Mouse (Mus musculus) CD4-positive, CD25-positive, alpha-beta regulatory T cell, adult 4 months (primary cell): ENCODE data around the gene Foxn3. TPM values are rescaled to one million over a fixed set of nuclear protein-coding genes. Genes with fewer than 3 reads are reported as not detected.

Experiments used
- ATAC-seq: one replicate; pipeline ENCODE4 v1.8.0; 2017
- polyA plus RNA-seq, 2 experiments: library from polyadenylated mRNA; unstranded; fragments of 100-300 nt; shearing (Covaris generic); gene quantifications; one replicate each; pipeline ENCODE4 v1.2.1; 2017

The Foxn3 gene
- polyA plus RNA-seq, 2 experiments from 2014 or later = 129 to 166 TPM

DNA sequence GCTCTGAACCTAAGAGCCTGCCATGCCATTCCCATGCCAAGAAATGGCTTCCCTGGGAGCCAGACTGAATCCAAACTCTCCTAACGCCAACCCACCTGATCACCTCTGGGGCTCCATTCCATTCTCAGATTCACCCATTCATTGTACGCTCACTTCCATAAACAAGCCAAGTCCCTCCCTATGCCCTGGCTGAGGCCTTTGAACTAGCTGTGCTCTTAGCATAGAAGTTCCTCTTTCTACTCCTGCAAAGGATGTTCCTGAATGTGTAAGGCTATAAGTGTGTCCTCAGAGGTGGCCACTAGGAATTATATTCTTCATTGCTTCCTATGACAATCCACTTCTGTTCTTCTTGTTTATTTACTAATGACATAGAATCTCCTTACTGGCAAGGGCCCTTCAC lies 40.5 kb downstream of the Foxn3 start:
- no peak for ATAC-seq

DNA sequence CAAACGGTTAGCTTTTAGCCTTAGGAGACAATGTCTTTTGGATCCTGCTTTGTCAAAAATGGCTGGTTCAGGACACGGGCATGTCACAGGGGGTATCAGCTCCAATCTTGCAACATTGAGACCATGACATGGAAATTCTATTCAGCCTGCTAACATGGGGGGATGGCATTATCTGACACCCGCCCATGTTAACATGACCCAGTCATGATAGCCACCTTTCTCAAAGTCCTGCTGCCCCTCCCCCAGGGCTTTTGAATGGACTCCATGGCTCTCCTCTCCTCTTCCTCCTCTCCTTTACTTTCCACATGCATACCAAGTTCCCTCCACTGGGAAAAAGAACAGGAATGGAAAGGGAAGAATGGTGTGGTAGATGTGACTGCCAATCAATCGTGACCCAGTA lies 43.5 kb downstream of the Foxn3 start:
- no peak for ATAC-seq

DNA sequence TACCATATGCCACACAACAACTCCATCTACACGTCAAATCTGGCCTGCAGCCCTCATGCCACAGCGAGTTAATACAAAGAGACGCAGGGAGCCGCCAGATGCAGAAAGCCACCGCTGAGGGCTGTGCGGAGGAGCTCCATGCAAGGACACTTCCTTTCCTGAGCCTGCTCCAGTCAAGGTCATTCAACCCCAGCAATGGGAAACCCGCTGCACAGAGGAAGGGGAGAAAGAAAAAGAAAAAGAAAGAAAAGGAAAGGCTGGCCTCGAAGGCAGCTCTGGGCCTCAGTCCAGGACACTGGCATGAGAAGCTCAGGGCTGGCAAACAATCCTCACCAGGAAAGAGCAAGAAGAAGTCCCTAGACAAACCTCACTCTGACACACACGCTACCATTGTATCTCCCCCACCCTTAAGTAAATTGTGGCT lies 44.2 kb downstream of the Foxn3 start:
- ATAC-seq = no peak

DNA sequence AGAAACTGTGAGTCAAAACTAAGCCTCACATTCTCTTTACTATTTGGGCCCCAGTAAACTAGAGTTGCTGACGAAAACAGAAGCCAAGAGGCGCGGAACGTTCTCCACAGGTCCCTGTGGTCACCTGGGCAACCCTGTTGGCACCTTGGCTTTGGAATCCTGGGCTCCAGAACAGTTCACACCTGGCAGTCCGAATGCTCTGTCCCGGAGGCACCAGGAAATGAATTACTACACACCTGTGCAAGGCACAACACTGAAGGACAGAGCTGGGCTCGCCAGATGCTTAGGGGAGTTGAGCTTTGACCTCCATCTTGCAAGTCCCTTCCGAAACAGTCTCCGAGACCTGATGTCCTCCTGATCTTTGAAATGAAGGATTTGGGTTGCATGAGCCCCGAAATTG lies 44.7 kb downstream of the Foxn3 start:
- ATAC-seq = no peak

DNA sequence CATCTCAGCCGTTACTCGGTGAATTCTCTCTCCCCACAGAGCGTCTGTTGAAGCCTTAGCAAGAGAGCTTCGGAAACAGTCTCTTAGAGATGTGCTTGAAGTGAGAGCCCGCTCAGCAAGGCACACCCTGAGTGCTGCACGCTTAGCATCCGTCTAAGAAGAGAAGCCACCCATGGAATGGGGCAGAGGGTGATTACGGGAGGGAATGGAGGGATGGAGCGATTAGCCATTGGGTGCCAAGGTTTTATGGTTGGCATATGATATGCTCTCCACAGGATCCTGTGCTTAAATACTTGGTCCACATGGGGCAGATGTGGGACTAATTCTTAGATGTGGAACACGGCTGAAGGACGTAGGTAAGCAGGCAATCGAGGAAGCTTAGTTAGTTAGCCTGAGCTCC lies 45.3 kb downstream of the Foxn3 start:
- no peak for ATAC-seq

DNA sequence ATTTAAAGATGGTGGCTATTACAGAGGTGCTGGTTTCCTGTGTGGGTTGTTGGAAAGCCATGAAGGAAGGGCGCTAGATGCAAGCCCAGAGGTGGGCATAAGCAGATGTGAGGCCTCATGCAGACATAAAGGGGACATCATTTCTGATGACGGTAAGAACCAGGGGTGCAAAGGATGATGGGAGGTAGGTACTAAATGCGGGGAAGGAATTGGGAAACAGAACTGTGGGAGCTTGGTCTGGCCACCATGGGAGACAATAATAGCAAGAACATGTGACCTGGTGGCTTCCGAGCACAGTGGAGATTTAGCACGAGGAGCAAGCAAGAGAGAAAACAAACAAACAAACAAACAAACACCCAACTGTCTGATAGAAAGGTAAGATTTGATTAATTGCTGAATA lies 46.1 kb downstream of the Foxn3 start:
- ATAC-seq = peak; percentile 30

DNA sequence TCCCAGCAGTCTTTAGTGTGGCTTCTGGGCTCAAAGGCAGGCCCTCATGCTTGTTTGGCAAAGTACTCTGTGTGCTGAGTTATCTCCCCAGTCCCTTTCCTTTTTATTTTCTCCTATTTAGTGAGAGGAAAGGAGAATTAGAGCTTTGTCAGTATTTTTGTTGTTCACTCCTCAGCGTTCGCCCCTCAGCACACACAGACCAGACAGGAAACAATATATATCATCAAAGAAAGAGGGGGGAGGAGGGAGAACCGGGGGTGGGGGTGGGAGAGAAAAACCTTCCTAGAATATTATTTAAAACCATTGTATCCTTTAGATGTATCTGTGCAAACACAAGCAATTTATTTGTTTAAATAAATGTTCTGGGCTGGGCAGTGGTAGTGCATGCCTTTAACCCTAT lies 47.9 kb downstream of the Foxn3 start:
- ATAC-seq = peak; percentile 66

DNA sequence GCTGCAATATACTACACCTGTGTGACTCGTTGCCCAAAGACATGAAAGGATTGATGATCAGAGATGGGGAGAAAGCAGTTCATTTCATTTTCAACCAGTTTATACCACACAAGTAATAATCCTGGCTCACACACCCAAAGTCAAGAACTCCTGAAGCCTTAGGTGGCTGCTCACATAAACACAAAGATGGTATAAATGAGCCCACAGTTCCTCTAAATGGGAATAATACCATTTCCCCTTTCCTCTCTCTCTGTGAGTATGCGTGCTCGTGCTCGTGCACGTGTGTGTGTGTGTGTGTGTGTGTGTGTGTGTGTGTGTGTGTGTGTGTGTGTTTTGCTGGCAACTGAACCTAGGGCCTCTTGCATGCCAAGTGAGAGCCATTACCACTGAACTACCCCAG lies 51.7 kb downstream of the Foxn3 start:
- ATAC-seq = no peak

DNA sequence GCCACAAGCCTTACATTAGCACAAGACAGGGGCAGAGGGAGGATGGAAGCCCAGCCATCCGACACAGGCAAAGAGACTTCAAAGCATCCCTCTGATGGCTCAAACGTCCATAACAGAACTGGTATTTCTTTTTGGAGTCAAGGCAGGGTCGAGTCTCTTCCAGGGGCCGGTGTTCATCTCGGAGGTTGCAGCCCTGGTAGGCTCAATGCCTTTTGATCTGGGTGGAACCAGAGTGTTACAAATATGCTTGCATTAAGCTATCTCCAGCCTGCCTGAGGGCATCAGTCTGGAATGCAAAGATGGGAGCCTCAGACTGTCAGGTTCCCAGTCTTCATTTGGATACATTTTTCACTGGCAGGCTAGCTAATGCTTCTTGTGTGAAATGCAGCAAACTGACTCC lies 52.6 kb downstream of the Foxn3 start:
- ATAC-seq = no peak

DNA sequence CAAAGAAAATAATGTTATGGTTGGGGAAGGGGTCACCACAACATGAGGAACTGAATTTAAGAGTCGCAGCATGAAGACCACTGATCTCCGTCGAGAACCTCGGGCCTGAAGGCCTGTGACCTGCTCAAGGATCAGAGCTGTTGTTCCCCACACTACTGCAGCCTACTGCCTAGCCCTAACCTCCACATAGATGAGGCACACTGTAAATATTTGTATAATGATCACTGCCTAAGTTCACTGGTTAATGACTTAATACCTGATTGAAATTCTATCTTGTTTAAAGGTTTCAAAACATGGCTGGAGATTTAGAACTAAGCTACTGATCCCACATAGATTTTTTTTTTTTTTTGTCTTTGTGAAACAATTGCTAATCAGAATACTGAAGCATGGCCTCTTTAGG lies 61.2 kb downstream of the Foxn3 start:
- ATAC-seq = no peak

DNA sequence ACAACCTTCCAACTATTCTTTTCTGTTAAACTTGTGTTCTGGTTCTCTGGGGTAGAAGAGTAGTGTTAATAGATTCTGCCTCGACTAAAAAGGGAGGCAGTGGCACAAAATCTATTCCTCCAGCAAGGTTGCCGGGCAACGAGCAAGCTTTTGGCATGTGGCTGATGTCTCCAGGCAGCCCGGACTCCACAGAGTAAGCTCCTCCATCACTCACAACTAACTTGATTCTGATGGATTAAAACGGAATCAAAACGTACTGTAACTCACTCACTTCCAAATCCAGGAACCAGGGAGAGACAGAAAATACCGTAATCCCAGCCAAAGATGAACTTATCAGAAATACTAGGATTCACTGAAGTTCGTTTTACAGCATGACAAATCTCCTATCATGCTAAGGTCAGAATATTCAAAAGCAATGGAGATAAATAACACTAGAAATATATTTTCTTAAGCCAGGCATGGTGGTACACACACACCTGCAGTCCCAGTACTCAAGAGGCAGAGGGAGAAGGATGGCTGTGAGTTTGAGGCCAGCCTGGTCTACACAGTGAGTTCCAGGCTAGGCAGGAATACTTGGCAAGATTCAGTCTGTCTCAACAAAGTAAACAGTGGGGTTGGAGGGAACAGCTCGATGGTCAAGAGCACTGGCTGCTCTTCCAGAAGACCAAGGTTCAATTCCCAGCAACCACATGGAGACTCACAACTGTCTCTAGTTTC lies 64.2 kb downstream of the Foxn3 start:
- no peak for ATAC-seq

DNA sequence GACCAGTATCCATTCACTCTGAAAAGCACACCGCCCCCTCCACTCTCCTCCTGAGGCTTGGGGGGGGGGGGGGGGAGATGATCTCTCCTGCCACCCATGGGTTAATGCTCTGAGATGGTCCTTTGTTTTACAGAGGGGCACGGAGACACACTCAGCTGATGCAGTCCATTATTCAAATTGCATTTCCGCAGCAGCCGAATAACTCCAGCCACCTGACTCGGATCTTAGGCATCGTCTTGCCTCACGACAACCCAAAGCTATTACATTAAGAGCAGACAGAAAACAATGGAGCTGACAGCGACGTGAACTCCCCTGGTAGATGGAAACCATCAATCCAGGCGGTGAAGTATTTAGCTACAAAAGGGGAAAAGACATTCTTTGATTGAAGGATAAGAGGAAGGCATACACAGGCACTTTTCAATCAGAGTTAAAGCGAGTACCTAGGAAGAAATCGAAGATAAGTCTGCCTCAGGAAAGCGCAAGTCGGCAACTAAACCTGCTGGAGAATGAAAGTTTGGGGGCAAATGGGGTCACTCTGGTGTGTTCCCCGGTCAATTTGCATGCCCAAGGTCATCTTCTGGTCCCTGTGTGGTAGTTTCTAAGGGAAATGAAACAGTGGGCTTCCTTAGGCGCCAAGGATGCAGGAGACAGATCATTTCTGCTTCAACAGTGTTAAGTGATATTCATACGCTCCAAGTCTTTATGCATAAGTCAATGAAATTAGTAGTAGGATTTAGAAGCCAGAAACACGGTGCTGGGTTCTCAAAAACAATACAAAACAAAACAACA lies 65.0 kb downstream of the Foxn3 start:
- no peak for ATAC-seq

DNA sequence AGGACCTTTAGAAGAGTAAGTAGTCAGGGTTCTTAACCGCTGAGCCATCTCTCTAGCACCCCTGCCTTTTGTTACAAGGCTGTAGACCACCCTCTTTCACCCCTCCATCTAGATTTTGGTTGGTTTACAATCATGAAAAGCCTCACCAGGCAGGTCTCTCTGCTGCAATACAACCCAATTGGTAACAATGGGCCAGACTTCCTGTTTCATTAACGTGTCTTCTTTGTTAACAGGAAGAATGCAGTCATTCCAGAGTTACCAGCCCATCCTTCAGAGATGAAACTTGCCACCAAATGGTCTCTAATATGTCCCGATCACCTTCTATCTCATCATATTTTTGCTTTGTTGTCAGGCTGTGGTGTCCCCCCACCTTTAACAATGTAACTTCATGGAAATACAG lies 66.4 kb downstream of the Foxn3 start:
- no peak for ATAC-seq

DNA sequence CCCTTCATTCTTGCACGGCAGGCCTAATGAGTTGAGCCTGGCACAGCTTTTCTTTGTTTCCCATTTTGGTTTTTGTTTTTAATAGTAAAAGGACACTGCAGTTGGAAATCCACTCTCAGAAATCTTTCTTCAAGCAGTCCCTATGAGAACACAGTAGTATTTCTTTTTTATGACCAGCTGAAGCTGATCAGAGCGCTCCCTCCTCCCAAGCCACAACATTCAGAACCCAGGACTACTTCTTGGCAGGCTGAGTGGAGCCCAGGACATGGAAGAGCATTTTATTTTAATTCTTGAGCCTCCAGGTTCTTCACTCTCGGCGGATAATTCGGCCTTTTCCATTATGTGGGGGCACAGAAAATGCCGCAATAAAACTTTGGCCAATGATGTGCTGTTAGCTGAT lies 73.2 kb downstream of the Foxn3 start:
- ATAC-seq = no peak

DNA sequence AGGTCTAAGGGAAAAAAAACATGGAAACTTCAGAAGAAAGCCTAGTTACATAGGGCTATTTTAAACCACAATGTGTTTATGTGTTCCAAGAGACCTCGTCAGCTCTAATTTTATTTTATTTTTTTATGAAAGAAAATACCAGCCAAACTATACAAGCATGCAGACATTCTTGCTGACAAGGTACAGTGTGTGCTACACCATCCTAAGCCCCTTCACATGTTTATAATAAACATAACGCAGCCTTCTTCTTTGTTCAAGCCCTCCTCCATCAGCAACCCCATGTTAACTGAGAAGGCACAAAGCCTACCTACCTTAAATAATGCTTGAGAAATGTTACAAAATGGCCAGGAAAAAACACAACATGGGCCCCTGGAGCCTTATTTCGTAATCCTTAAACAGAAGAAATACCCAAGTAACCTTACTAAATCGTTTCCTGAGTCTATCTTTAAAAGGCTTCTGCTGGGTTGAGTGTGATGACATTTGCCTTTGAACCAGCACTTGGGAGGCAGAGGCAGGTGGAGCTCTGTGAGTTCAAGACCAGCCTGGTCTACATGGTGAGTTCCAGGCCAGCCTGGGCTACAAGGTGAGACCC lies 74.3 kb downstream of the Foxn3 start:
- ATAC-seq = no peak

DNA sequence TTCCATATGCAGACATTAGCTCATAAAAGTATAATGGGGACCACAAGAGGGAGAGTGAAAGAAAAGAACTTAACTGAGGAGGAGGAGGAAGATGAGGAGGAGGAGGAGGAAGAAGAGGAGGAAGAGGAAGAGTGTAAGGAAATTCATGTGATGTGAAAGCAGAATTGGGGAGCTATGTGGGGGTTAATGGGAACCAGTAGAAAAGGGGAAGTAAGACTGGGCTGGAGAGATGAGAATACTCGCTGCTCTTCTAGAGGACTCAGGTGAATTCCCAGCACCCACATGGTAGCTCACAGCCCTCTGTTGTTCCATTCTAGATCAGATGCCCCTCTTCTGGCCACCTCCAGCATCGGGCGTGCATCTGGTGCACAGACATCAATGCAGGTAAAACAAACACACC lies 83.0 kb downstream of the Foxn3 start:
- no peak for ATAC-seq

DNA sequence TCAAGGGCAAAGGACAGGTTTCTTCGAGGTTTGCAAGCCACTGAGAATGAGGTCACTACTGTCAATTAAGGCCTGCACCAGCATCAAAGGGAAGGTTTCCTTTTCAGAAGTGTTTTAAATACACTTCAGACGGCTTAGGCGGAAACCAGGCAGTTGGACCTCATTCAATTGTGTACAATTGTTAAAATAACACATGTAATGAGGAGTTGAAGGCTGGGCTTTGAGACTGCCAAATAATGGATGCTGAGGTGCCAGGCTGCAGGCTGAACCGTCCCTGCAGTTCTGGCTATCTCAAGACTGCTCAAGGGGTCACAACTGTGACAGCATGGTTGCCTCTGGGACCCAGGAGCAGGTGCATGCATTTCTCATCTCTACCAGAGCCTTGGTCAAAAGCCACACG lies 89.2 kb downstream of the Foxn3 start:
- ATAC-seq = no peak

DNA sequence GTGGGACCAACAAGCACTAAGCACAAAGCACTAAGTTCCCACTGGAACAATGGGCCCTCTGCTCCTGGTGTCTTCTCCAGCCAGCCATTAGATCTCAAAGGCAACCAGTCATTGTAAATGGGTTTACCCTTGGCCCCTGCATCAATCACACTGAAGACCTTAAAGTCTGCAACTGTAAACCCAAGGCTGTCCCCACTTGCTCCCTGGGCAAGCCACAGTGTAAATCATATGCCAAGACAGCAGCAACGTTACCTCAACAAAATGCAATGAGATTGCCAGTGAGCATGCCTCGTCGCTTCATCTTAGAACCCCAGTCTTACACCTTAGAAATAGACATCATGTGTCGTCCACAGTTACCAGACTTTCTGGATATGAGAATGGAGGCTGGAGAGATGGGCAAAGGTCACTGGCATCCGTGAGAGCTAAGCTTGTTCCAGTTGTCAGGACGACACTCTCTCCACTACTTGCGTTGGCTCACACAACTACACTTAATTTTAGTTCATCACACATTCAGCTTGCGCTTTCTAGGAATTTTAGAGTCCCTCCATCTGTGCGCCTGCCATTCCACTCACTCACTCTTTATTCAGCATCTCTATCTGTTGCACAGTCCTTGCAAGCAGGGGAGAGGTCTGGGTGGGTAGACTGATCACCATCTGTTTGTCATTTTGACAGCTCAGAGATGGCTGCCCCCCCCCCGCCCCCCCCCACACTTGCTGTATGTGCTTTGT lies 89.8 kb downstream of the Foxn3 start:
- ATAC-seq = no peak

DNA sequence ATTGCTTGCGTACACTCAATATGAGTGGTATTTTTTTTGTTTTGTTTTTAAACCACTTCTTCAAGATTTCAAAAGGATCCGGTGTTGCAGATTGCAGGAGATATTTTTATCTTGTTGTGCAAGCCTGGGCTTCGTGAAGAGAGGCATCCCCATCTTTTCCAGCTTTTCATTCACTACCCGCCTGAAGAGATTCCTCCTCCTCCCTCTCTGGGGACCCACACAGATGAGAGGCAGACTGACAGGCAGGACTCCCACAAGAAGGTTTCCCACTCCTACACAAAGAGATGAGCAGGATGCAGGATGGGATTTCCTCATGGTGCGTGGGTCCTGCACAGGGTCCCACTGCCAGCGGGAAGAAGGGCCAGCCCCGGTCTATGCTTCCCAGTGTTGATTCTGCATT lies 92.0 kb downstream of the Foxn3 start:
- ATAC-seq = no peak

DNA sequence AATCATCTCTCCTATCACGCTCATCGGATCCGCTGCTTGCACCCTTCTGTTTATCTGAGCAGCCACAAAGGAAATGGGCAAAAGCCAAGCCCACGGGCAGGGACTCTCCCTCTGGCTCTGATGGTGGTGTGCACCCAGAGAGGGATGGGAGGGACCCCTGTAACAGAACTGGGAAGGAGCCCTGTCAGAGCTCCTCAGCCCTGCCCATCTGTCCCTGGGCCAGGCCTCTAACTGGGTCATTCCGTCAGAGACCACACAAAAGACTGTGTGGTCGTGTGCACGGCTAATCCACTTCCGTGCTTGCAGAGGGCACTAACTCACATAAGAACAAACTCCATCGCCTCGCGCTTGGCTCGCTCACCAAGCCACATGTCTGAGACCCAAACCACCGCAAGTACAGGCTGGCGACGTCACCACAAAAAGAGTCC lies 95.5 kb downstream of the Foxn3 start:
- peak; percentile 82 for ATAC-seq

DNA sequence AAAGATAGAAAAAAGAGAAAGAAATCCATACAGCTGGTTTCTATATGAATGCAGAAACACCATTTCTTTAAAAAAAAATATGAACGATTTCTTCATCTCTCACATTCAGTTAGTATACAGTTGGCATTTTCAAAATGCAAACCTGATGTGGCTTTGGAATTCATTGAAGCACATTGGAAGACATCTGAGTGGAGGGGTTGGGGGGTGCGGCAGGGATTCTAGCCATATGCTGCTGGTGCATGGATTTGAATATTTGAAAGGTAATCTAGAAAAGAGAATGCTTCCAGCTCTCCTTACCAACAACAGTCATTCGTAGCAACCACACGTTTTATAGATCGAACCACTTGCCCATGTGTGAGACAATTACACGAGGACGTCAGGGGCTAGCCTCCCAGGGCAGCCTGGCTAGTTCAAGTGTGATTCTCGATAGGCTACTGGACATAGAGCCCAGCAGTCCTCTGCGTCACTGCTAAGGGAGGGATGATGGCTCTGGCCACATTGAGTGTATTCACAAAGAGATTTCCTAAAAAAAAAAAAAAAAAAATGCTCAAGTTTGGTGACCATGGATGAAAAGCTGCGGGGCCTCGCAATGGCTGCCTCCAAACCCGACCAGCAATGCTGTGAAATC lies 96.0 kb downstream of the Foxn3 start:
- no peak for ATAC-seq

DNA sequence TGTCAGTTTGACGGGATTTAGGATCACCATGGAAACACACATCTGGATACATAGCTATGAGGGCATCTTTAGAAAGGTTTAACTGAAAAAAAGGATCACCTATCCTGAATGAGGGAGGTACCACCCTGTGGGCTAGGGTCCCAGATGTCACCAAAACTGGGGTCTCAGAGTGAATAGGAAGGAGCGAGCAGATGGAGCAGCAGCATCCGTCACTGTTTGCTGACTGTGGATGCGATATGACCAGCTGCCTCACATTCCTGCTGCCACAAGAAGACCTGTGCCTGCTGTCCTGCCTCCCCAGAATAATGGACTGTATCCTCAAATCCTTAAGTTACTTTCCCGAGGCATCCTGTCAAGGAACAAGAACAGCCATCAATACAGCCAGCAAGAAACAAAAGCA lies 97.0 kb downstream of the Foxn3 start:
- no peak for ATAC-seq

DNA sequence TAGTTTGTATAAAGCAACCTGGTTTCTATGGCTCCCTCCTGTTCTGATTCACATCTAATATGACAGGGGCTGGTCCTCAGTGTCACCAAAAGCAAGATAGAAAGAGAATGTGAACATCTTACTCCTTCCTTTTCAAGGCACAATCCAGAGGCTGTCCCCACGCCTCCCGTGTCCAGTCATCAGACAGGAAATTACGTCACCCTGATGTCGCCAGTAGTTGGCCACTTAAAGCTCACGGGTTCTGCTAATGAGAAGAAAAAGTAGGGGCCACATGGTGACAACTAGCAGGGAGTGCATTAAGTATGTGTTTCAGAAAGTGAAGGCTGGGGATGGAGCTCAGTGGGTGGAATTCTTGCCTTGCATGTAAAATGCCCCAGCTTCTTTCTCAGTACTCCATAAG lies 99.1 kb downstream of the Foxn3 start:
- no peak for ATAC-seq
